Mouse (Mus musculus): Measurements from ENCODE around the gene Sirpa. TPM values are rescaled to one million over a fixed set of nuclear protein-coding genes. Genes with fewer than 3 reads are reported as not detected.

The Sirpa gene
- polyA plus RNA-seq, 1 experiment from 2014 or later: 30.1 TPM

DNA sequence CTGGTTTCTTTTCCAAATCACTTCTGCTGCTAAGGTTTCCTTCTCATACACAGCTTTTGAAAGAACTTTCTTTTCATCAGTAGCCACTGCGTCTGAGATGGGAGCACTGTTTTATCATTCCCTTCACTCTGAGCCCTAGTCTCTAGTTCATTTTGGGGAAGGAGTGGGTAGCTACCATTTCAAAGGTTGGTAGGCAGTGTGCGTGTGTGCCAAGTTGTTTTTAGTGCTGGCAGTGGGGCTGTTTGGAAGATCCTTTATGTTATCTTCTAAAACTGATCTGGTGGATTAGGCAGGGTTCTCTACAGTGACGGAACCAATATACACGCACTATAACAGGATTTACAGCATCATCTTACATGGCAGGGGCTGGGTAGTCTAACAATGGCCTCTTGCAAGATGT is 62.4 kb downstream of the Sirpa start:
- no peak for TF ChIP-seq CTCF (IDR thresholded peaks at IDR 0.05)
- TF ChIP-seq EP300 (IDR thresholded peaks at IDR 0.05): no peak
- DNase-seq (ENCODE audit: low spot score) (no peak), ATAC-seq (no peak)
- H3K27ac ChIP-seq (ENCODE audit: low read length): no peak overlapping the region
- WGBS: 90% methylated on average over 4 of the region's 4 CpGs
- no peaks in the 10 kb centered on the region for H3K4me1 ChIP-seq (ENCODE audit: insufficient read depth, low read depth, low read length)
- no peaks in the 10 kb centered on the region for H3K9me3 ChIP-seq (ENCODE audit: low read length)
- no peaks in the 10 kb centered on the region for H3K36me3 ChIP-seq (ENCODE audit: insufficient read depth, low read length)
- no peak overlapping the region for H3K4me3 ChIP-seq (ENCODE audit: low read depth, low read length)
- no peak overlapping the region for H3K4me2 ChIP-seq (replicated peaks; ENCODE audit: low read depth, low read length)
- H3K9ac ChIP-seq (replicated peaks; ENCODE audit: low read depth): no peak overlapping the region
- H3K27me3 ChIP-seq (replicated peaks; ENCODE audit: insufficient read depth, low read length): no peaks in the 10 kb centered on the region

DNA sequence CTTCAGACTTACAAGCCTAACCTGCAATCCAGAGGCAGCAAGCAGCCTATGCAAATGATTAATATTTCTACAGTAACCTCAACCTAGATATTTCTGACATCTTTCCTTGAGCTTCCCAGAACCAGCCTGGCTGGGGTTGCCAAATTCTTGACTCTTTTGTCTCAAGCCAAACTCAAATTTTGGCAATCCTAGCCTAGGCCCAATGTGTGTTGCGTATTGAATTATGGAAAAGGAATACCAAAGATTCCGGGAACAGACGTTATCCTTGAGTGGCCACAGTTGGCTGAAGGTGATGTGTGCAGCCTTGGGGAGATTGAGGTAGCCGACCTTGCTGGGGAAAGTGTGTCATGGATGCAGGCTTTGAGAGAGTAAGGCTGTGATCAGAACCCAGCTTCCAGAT is 66.2 kb downstream of the Sirpa start:
- Histone ChIP-seq H3K4me3 (ENCODE audit: low read depth, low read length) (no peak overlapping the region), H3K36me3 (ENCODE audit: insufficient read depth, low read length) (no peaks in the 10 kb centered on the region)
- no peak for ATAC-seq

DNA sequence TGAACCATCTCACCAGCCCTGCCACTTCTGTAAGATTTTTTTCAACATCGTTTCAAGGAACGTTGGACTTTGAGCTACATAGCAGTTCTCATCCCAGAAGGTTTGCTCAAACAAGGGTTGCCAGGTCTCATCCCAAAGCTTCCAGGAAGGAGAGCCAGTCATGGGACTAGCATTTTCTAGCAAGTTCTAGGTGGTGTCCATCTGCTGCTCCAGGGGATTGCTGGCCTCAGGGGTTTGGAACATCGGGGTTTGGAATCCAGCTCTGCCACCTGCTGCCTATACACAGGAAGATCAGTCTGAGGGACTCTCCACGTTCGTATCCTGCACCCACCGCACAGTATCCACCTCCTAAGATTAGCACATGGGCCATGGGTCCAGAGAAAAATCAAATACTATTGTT is 67.4 kb downstream of the Sirpa start:
- no peaks in the 10 kb centered on the region for H3K4me1 ChIP-seq (ENCODE audit: insufficient read depth, low read depth, low read length)
- TF ChIP-seq EP300 (IDR thresholded peaks at IDR 0.05): no peak
- TF ChIP-seq CTCF (IDR thresholded peaks at IDR 0.05): peak; percentile 56
- H3K36me3 ChIP-seq (ENCODE audit: insufficient read depth, low read length): no peaks in the 10 kb centered on the region
- DNase-seq (ENCODE audit: low spot score): peak; percentile 19
- no peak overlapping the region for H3K9ac ChIP-seq (replicated peaks; ENCODE audit: low read depth)
- H3K4me3 ChIP-seq (ENCODE audit: low read depth, low read length): no peak overlapping the region
- H3K4me2 ChIP-seq (replicated peaks; ENCODE audit: low read depth, low read length): no peak overlapping the region
- H3K27ac ChIP-seq (ENCODE audit: low read length): no peak overlapping the region
- 59% methylated on average over 6 of the region's 6 CpGs for WGBS
- no peak for ATAC-seq
- H3K27me3 ChIP-seq (replicated peaks; ENCODE audit: insufficient read depth, low read length): no peaks in the 10 kb centered on the region
- H3K9me3 ChIP-seq (ENCODE audit: low read length): no peaks in the 10 kb centered on the region

More for the DNA sequence above, 66.2 kb downstream of the Sirpa start:
- Histone ChIP-seq H3K4me2 (replicated peaks; ENCODE audit: low read depth, low read length) (no peak overlapping the region), H3K9ac (replicated peaks; ENCODE audit: low read depth) (no peak overlapping the region), H3K9me3 (ENCODE audit: low read length) (no peaks in the 10 kb centered on the region), H3K4me1 (ENCODE audit: insufficient read depth, low read depth, low read length) (no peaks in the 10 kb centered on the region), H3K27me3 (replicated peaks; ENCODE audit: insufficient read depth, low read length) (no peaks in the 10 kb centered on the region), H3K27ac (ENCODE audit: low read length) (no peak overlapping the region)
- TF ChIP-seq EP300 (IDR thresholded peaks at IDR 0.05) (no peak), CTCF (IDR thresholded peaks at IDR 0.05) (no peak)
- WGBS: 78% methylated on average over 4 of the region's 4 CpGs
- no peak for DNase-seq (ENCODE audit: low spot score)

DNA sequence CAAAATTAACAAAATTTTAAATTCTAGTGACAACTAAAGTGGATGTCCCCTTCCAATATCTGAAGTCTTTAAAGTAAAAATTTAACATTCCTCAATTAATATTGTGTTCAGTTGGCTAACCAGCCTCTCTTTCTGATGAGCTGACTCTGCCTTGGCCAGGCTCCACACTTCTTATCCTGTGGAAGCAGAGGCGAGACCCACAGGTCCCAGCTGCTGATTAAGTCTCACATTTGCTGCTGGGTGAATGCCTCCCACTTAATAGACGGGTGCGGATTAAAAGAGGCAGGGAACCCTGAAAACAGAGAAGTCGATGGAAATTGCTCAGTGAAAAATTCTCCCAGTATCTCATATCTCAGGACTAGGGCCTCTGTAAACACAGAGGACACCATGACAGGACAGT is 69.8 kb downstream of the Sirpa start:
- Histone ChIP-seq H3K27me3 (replicated peaks; ENCODE audit: insufficient read depth, low read length) (no peaks in the 10 kb centered on the region), H3K36me3 (ENCODE audit: insufficient read depth, low read length) (no peaks in the 10 kb centered on the region), H3K27ac (ENCODE audit: low read length) (no peak overlapping the region), H3K9ac (replicated peaks; ENCODE audit: low read depth) (no peak overlapping the region), H3K4me2 (replicated peaks; ENCODE audit: low read depth, low read length) (no peak overlapping the region), H3K9me3 (ENCODE audit: low read length) (no peaks in the 10 kb centered on the region), H3K4me3 (ENCODE audit: low read depth, low read length) (no peak overlapping the region), H3K4me1 (ENCODE audit: insufficient read depth, low read depth, low read length) (no peaks in the 10 kb centered on the region)
- ATAC-seq (no peak), DNase-seq (ENCODE audit: low spot score) (peak; percentile 38)
- 73% methylated on average over 4 of the region's 4 CpGs for WGBS
- TF ChIP-seq CTCF (IDR thresholded peaks at IDR 0.05) (no peak), EP300 (IDR thresholded peaks at IDR 0.05) (no peak)

DNA sequence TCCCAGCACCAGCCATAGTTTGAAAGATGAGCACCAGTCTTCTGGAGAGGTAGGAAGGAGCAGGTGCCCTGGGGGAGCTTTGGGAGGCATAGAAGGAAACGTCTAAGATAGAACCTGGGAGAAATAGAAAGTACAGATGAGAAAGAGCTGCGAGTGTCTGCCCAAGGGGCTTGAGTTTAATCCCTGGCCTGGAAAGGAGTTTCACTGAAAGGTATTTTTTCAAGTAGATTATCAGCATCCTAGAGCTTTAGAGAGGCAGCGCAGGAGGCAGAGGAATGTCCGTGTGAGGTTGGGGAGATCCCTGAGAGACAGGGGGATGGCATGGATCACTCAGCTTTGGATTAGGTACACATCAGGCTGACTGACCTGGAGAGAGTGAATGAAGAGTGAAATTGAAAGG is 79.3 kb downstream of the Sirpa start:
- Histone ChIP-seq H3K9ac (replicated peaks; ENCODE audit: low read depth) (no peak overlapping the region), H3K4me2 (replicated peaks; ENCODE audit: low read depth, low read length) (no peak overlapping the region), H3K4me3 (ENCODE audit: low read depth, low read length) (no peak overlapping the region), H3K27ac (ENCODE audit: low read length) (no peak overlapping the region), H3K36me3 (ENCODE audit: insufficient read depth, low read length) (no peaks in the 10 kb centered on the region), H3K9me3 (ENCODE audit: low read length) (no peaks in the 10 kb centered on the region), H3K27me3 (replicated peaks; ENCODE audit: insufficient read depth, low read length) (no peaks in the 10 kb centered on the region), H3K4me1 (ENCODE audit: insufficient read depth, low read depth, low read length) (no peaks in the 10 kb centered on the region)
- DNase-seq (ENCODE audit: low spot score): no peak
- WGBS: 69% methylated on average over 4 of the region's 4 CpGs
- ATAC-seq: no peak
- no peak for TF ChIP-seq EP300 (IDR thresholded peaks at IDR 0.05)
- TF ChIP-seq CTCF (IDR thresholded peaks at IDR 0.05): no peak

DNA sequence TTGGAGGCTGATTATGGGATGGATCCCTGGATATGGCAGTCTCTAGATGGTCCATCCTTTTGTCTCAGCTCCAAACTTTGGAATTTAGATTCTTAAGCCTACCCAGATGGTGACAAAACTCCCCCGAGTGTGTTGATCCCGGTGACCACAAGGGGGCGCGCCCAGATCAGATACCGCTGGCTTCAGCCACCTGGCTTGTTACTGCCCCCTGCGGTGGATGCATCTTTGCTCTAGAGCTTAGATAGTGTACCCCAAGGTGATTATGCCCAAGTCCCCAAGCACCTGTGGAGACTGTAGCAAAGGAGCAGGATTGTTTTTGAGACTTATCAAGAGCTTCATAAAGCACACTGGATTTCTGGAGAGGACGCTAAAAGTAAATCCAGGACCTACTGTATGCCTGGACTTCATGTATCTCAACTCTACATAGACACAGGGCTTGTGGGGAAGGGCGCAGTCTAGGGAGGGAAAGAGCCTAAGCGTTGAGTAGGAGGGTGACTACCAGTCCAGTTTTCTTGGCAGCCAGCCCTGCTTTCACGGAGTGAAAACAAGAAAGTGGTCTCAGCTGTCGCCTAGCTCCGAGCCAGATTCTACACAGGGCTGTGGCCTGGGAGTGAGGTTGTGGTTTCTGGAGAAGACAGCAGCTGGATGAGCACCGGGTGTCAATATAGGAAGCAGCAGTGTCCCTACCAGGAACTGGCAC is 82.5 kb downstream of the Sirpa start:
- H3K27me3 ChIP-seq (replicated peaks; ENCODE audit: insufficient read depth, low read length): no peaks in the 10 kb centered on the region
- ATAC-seq (peak; percentile 54), DNase-seq (ENCODE audit: low spot score) (peak; percentile 87)
- H3K9ac ChIP-seq (replicated peaks; ENCODE audit: low read depth): no peak overlapping the region
- no peak for TF ChIP-seq EP300 (IDR thresholded peaks at IDR 0.05)
- peak; percentile 99 for TF ChIP-seq CTCF (IDR thresholded peaks at IDR 0.05)
- H3K27ac ChIP-seq (ENCODE audit: low read length): no peak overlapping the region
- no peak overlapping the region for H3K4me3 ChIP-seq (ENCODE audit: low read depth, low read length)
- no peaks in the 10 kb centered on the region for H3K9me3 ChIP-seq (ENCODE audit: low read length)
- no peaks in the 10 kb centered on the region for H3K4me1 ChIP-seq (ENCODE audit: insufficient read depth, low read depth, low read length)
- no peak overlapping the region for H3K4me2 ChIP-seq (replicated peaks; ENCODE audit: low read depth, low read length)
- no peaks in the 10 kb centered on the region for H3K36me3 ChIP-seq (ENCODE audit: insufficient read depth, low read length)
- 22% methylated on average over 13 of the region's 13 CpGs for WGBS

Measured in lung, postnatal 0 days (tissue).